Mouse (Mus musculus) midbrain, embryonic 13.5 days (tissue): ENCODE measurements around the gene Praf2. TPM values are rescaled to one million over a fixed set of nuclear protein-coding genes. Genes with fewer than 3 reads are reported as not detected.
A peak's percentile ranks its signal among the peaks of the same experiment; 100 is the strongest.

Source experiments
- ATAC-seq: fragments of 200-750 bp; cut with Nextera tagmentation; 2 replicates; pipeline ENCODE4 v1.8.0; 2017; ENCODE audit warnings: mild to moderate bottlenecking, moderate TSS enrichment, moderate library complexity
- H3K27ac ChIP-seq: fragments of 300-500 bp; sonication (generic); 2 replicates; pipeline ENCODE4 v1.5.1; 2015; ENCODE audit warnings: inconsistent platforms, mild to moderate bottlenecking, moderate library complexity
- H3K27me3 ChIP-seq: fragments of 300-500 bp; sonication (generic); 2 replicates; pipeline ENCODE4 v1.6.1; 2015; ENCODE audit warnings: mild to moderate bottlenecking, inconsistent platforms
- H3K36me3 ChIP-seq: fragments of 300-500 bp; sonication (generic); 2 replicates; pipeline ENCODE4 v1.6.1; 2015; ENCODE audit warnings: mild to moderate bottlenecking, inconsistent platforms
- H3K4me1 ChIP-seq: fragments of 300-500 bp; sonication (generic); replicated peaks from 2 replicates; pipeline ENCODE4 v1.6.1; 2015; ENCODE audit warnings: inconsistent platforms
- H3K4me2 ChIP-seq: fragments of 300-500 bp; sonication (generic); replicated peaks from 2 replicates; pipeline ENCODE4 v1.6.1; 2015; ENCODE audit warnings: moderate library complexity, mild to moderate bottlenecking, inconsistent platforms
- H3K4me3 ChIP-seq: fragments of 300-500 bp; sonication (generic); replicated peaks from 2 replicates; pipeline ENCODE4 v1.5.1; 2015; ENCODE audit warnings: mild to moderate bottlenecking, inconsistent platforms
- H3K9ac ChIP-seq: fragments of 300-500 bp; sonication (generic); replicated peaks from 2 replicates; pipeline ENCODE4 v1.6.1; 2015; ENCODE audit warnings: mild to moderate bottlenecking, inconsistent platforms
- H3K9me3 ChIP-seq: fragments of 300-500 bp; sonication (generic); 2 replicates; pipeline ENCODE4 v1.6.1; 2016; ENCODE audit warnings: mild to moderate bottlenecking, inconsistent platforms
- whole genome bisulfite sequencing: fragments of 180-500 bp; shearing (Covaris S2); methylation state at CpG from one replicate; pipeline ENCODE4 v1.1.7; 2015; 5-methylcytosine and 5-hydroxymethylcytosine counted together
- polyA plus RNA-seq: library from polyadenylated mRNA; unstranded; fragments of >200 nt; fragmentation: Nextera tagmentation; extraction: Ambion mirVana; gene quantifications from 2 replicates; pipeline ENCODE4 v1.2.1, GENCODE M21; 2015

Praf2 gene
- polyA plus RNA-seq, 1 experiment from 2014 or later: 110 TPM

DNA sequence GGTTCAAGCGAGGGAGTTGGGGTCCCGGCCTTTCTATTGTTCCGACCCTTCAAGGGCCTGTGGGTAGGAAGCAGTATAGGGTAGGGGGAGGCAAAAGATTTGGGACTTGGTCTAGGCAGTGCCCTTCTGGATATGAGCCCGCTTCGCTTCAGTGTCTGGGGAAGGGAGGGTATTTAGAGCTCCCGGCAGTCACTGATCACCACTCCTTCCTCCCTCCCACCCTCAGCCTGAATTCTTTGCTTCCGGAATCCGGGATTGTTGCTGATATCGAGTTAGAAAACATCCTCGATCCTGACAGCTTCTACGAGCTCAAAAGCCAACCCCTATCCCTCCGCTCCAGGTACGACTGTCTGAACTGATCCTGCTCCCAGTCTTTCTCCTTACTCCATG lies 37.0 kb downstream of the Praf2 start:
- Histone ChIP-seq H3K27ac (no peak overlapping the region), H3K9ac (peak overlapping the region; percentile 75), H3K4me1 (peaks cover 27% of the 10 kb centered on the region), H3K27me3 (no peaks in the 10 kb centered on the region), H3K4me2 (peak overlapping the region; percentile 72), H3K36me3 (peaks cover 23% of the 10 kb centered on the region), H3K9me3 (no peaks in the 10 kb centered on the region; the same call in 1 of the 2 replicates), H3K4me3 (peak overlapping the region; percentile 65)
- WGBS: 20% methylated on average over 13 of the region's 13 CpGs
- ATAC-seq: no peak

GRCm38 (mm10) chrX:7765764-7766163 lies 37.5 kb downstream of the Praf2 start:
- no peak overlapping the region for H3K27ac ChIP-seq
- peaks cover 27% of the 10 kb centered on the region for H3K36me3 ChIP-seq
- peak overlapping the region; percentile 65 for H3K4me3 ChIP-seq
- H3K4me2 ChIP-seq: peak overlapping the region; percentile 72
- H3K4me1 ChIP-seq: peaks cover 27% of the 10 kb centered on the region
- no peak for ATAC-seq
- WGBS: 21% methylated on average over 11 of the region's 11 CpGs
- H3K27me3 ChIP-seq: no peaks in the 10 kb centered on the region
- H3K9ac ChIP-seq: peak overlapping the region; percentile 75
- no peaks in the 10 kb centered on the region; the same call in 1 of the 2 replicates for H3K9me3 ChIP-seq

GRCm38 (mm10) chrX:7769302-7770017 lies 41.2 kb downstream of the Praf2 start:
- ATAC-seq: no peak
- Histone ChIP-seq H3K9me3 (no peaks in the 10 kb centered on the region), H3K9ac (no peak overlapping the region), H3K4me3 (no peak overlapping the region), H3K27ac (no peak overlapping the region), H3K4me1 (peaks cover 18% of the 10 kb centered on the region), H3K36me3 (peaks cover 54% of the 10 kb centered on the region), H3K27me3 (no peaks in the 10 kb centered on the region), H3K4me2 (no peak overlapping the region)
- WGBS: 94% methylated on average over 7 of the region's 7 CpGs

GRCm38 (mm10) chrX:7772766-7773165 lies 44.5 kb downstream of the Praf2 start:
- 59% methylated on average over 2 of the region's 2 CpGs for WGBS
- no peaks in the 10 kb centered on the region for H3K4me1 ChIP-seq

DNA sequence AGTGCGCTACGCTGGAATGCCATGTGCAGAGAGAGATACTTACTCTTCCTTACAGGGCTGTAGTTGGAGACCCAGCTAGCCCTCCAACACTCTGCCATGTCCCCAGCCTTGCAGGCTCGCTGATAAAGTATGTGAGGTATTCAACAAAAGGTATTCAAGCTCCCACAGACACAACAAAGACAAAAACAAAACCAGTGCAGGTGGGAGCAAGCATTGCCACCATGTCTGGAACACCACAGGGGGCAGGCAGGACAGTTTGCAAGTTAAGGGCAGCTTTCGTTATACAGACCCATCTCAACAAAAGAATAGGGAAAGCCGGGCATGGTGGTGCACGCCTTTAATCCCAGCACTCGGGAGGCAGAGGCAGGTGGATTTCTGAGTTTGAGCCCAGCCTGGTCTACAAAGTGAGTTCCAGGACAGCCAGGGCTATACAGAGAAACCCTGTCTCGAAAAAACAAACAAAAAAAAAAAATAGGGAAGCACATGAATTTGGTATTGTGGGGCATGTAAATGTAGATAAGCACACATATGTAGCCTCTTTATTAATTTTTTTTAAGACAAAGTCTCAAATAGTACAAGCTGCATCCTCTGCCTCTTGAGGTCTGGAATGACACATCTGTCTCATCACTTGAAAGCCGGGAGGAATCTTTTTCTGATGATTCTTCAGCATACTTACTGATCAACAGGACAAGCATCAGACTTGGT lies 47.4 kb downstream of the Praf2 start:
- Histone ChIP-seq H3K27me3 (no peaks in the 10 kb centered on the region), H3K9ac (no peak overlapping the region), H3K27ac (no peak overlapping the region), H3K36me3 (peaks cover 33% of the 10 kb centered on the region), H3K4me3 (no peak overlapping the region), H3K4me1 (no peaks in the 10 kb centered on the region), H3K9me3 (no peaks in the 10 kb centered on the region), H3K4me2 (no peak overlapping the region)
- 76% methylated on average over 9 of the region's 9 CpGs for WGBS
- ATAC-seq: no peak

More at GRCm38 (mm10) chrX:7772766-7773165, 44.5 kb downstream of the Praf2 start:
- H3K27me3 ChIP-seq: no peaks in the 10 kb centered on the region
- no peaks in the 10 kb centered on the region for H3K9me3 ChIP-seq
- H3K27ac ChIP-seq: no peak overlapping the region
- peaks cover 45% of the 10 kb centered on the region for H3K36me3 ChIP-seq
- no peak overlapping the region for H3K4me3 ChIP-seq
- no peak overlapping the region for H3K9ac ChIP-seq
- H3K4me2 ChIP-seq: no peak overlapping the region
- ATAC-seq: no peak

DNA sequence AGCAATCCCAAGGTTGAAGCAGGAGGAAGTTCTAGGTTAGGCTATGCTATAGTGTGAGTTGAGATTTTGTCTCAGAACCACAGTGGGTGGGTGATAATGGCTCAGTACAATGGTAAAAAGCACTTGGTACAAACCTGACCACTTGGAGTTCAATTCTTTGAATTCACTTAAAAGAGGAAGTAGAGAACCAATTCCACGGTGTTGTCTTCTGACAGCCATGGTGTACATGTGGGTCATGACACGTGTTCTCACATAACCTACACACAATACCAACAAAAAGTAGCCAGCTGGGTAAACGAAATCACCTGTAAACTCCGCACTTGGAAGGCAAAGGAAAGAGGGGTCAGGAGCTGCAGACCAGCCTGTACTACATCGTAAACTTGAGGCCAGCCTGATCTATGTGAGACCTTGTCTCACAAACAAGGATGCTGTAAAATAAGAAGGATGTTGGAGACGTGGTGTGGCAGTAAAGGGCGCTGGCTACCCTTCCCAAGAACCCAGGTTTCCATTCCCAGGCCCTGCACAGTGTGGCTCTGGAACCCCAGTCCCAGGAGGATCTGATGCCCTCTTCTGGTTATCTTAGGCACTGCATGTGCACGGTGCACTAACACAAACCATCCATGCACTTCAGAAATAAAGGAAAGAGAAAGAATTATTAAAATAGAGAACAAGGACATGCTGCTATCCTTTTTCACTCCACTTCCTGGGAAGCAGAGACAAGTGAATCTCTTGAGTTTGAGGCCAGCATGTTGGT lies 48.3 kb downstream of the Praf2 start:
- peak; percentile 81 for ATAC-seq
- H3K9me3 ChIP-seq: no peaks in the 10 kb centered on the region
- H3K27me3 ChIP-seq: no peaks in the 10 kb centered on the region
- no peak overlapping the region for H3K4me3 ChIP-seq
- peaks cover 26% of the 10 kb centered on the region for H3K36me3 ChIP-seq
- H3K27ac ChIP-seq: no peak overlapping the region
- H3K4me1 ChIP-seq: no peaks in the 10 kb centered on the region
- no peak overlapping the region for H3K9ac ChIP-seq
- WGBS: 44% methylated on average over 8 of the region's 8 CpGs
- H3K4me2 ChIP-seq: no peak overlapping the region

GRCm38 (mm10) chrX:7778450-7779244 lies 50.4 kb downstream of the Praf2 start:
- 75% methylated on average over 7 of the region's 7 CpGs for WGBS
- H3K4me1 ChIP-seq: no peaks in the 10 kb centered on the region
- H3K4me3 ChIP-seq: no peak overlapping the region
- H3K9me3 ChIP-seq: no peaks in the 10 kb centered on the region
- no peaks in the 10 kb centered on the region for H3K27me3 ChIP-seq
- H3K27ac ChIP-seq: no peak overlapping the region
- H3K9ac ChIP-seq: no peak overlapping the region
- ATAC-seq: no peak
- peaks cover 12% of the 10 kb centered on the region for H3K36me3 ChIP-seq
- no peak overlapping the region for H3K4me2 ChIP-seq

- Histone ChIP-seq H3K4me3 (no peak overlapping the region), H3K27me3 (no peaks in the 10 kb centered on the region), H3K27ac (no peak overlapping the region), H3K36me3 (peaks cover 6% of the 10 kb centered on the region; the same call in 1 of the 2 replicates), H3K4me1 (no peaks in the 10 kb centered on the region), H3K9me3 (no peaks in the 10 kb centered on the region), H3K9ac (no peak overlapping the region), H3K4me2 (no peak overlapping the region)
- no peak for ATAC-seq
- 28% methylated on average over 3 of the region's 3 CpGs for WGBS
Measured at GRCm38 (mm10) chrX:7779294-7779693, 51.1 kb downstream of the Praf2 start.

Other genes with a start within 250 kb of the Praf2 start
- 0.11 and 0.30 TPM in 2 replicates for gene Foxp3, start 154.8 kb upstream of the Praf2 start, polyA plus RNA-seq
- 4.3 and 5.1 TPM in 2 replicates for gene Ppp1r3f, start 154.2 kb upstream of the Praf2 start, polyA plus RNA-seq
- gene Ccdc22, start 122.9 kb upstream of the Praf2 start, polyA plus RNA-seq: 30.4 and 30.8 TPM in 2 replicates
- gene Cacna1f, start 121.4 kb upstream of the Praf2 start, polyA plus RNA-seq: 0.17 TPM in 1 of 2 replicates, not detected in the other
- 87.9 and 88.4 TPM in 2 replicates for gene Syp, start 90.0 kb upstream of the Praf2 start, polyA plus RNA-seq
- 1.1 and 1.2 TPM in 2 replicates for gene Prickle3, start 71.2 kb upstream of the Praf2 start, polyA plus RNA-seq
- gene Plp2, start 57.0 kb upstream of the Praf2 start, polyA plus RNA-seq: 20.3 and 22.2 TPM in 2 replicates
- gene Magix, start 47.2 kb upstream of the Praf2 start, polyA plus RNA-seq: 0.06 and 0.09 TPM in 2 replicates
- 45.1 and 45.6 TPM in 2 replicates for gene Gpkow, start 31.3 kb upstream of the Praf2 start, polyA plus RNA-seq
- gene Wdr45, start 14.1 kb upstream of the Praf2 start, polyA plus RNA-seq: 31.8 and 34.9 TPM in 2 replicates
- gene Gm45208, start 6.2 kb upstream of the Praf2 start, polyA plus RNA-seq: not detected in 2 replicates
- 46.0 and 51.0 TPM in 2 replicates for gene Ccdc120, start 22.5 kb downstream of the Praf2 start, polyA plus RNA-seq
- gene Tfe3, start 34.1 kb downstream of the Praf2 start, polyA plus RNA-seq: 25.3 and 30.4 TPM in 2 replicates
- 76.5 and 81.7 TPM in 2 replicates for gene Gripap1, start 61.3 kb downstream of the Praf2 start, polyA plus RNA-seq
- gene Kcnd1, start 93.8 kb downstream of the Praf2 start, polyA plus RNA-seq: 1.4 and 2.1 TPM in 2 replicates
- gene Otud5, start 112.9 kb downstream of the Praf2 start, polyA plus RNA-seq: 46.4 and 53.2 TPM in 2 replicates
- 20.8 and 21.9 TPM in 2 replicates for gene Pim2, start 149.8 kb downstream of the Praf2 start, polyA plus RNA-seq
- gene Slc35a2, start 155.6 kb downstream of the Praf2 start, polyA plus RNA-seq: 34.6 and 41.5 TPM in 2 replicates
- gene Pqbp1, start 170.8 kb downstream of the Praf2 start, polyA plus RNA-seq: 216 and 236 TPM in 2 replicates
- gene Timm17b, start 170.9 kb downstream of the Praf2 start, polyA plus RNA-seq: 171 and 173 TPM in 2 replicates
- not detected in 2 replicates for gene Gm10491, start 179.4 kb downstream of the Praf2 start, polyA plus RNA-seq
- gene Gm10490, start 181.1 kb downstream of the Praf2 start, polyA plus RNA-seq: not detected in 2 replicates
- 164 and 172 TPM in 2 replicates for gene Pcsk1n, start 191.4 kb downstream of the Praf2 start, polyA plus RNA-seq
- 0.24 TPM in 1 of 2 replicates, not detected in the other for gene Eras, start 200.2 kb downstream of the Praf2 start, polyA plus RNA-seq
- gene Hdac6, start 219.4 kb downstream of the Praf2 start, polyA plus RNA-seq: 76.7 and 78.2 TPM in 2 replicates
- gene Gata1, start 249.6 kb downstream of the Praf2 start, polyA plus RNA-seq: 0.24 and 0.31 TPM in 2 replicates